Mouse (Mus musculus) natural killer cell, adult 2 months (primary cell): ENCODE measurements around the gene Lrif1.
"Not testable (repeated sequence)": the region's sequence is repeated elsewhere in the genome, so short reads cannot be mapped to it uniquely, and the experiment has no call there.

Experiments used
- DNase-seq, 2 experiments: peaks; one replicate each; pipeline ENCODE4 v3.0.0; 2022; ENCODE audit warnings: low spot score in 2 of 2

Lrif1 gene

GRCm38 (mm10) chr3:106684830-106685229 is at the start of gene Lrif1:
Lrif1 (plus strand) TSS chr3:106684987.
- peak; percentile 67 to 73 for DNase-seq

GRCm38 (mm10) chr3:106672811-106673210 is 12.0 kb upstream of the Lrif1 start:
- DNase-seq = not testable (repeated sequence)

GRCm38 (mm10) chr3:106685381-106685780 is 594 bp downstream of the Lrif1 start:
- no peak for DNase-seq

- DNase-seq = peak; percentile 99
Measured at GRCm38 (mm10) chr3:106721397-106722027, 36.7 kb downstream of the Lrif1 start.

- DNase-seq = peak; percentile 93 to 94
Measured at GRCm38 (mm10) chr3:106722028-106722945, 37.5 kb downstream of the Lrif1 start.

GRCm38 (mm10) chr3:106755898-106756297 is 71.1 kb downstream of the Lrif1 start:
- no peak for DNase-seq

- DNase-seq = no peak
Measured at GRCm38 (mm10) chr3:106771834-106772233, 87.0 kb downstream of the Lrif1 start.

GRCm38 (mm10) chr3:106785130-106785529 is 100.3 kb downstream of the Lrif1 start:
- DNase-seq = peak; percentile 73 to 75
